Mouse (Mus musculus) megakaryocyte-erythroid progenitor cell, adult 5-6 weeks (primary cell): ENCODE measurements around the gene Rab3c. TPM values are rescaled to one million over a fixed set of nuclear protein-coding genes. Genes with fewer than 3 reads are reported as not detected.

Experiments
- ATAC-seq: replicated peaks from 2 replicates; pipeline ENCODE4 v1.8.0; 2016; ENCODE audit warnings: mild to moderate bottlenecking, inconsistent platforms; ENCODE audit not compliant: severe bottlenecking, poor library complexity, low FRiP score, low TSS enrichment
- total RNA-seq, 2 experiments: library from RNA; stranded (forward) in 1 of 2; stranded (reverse) in 1 of 2; fragments of 200-1000, 215-1000 nt in 1 of 2; fragments of >200 nt in 1 of 2; fragmentation: Nextera tagmentation in 1 of 2; gene quantifications; 2 replicates each; pipeline ENCODE4 v1.2.3; 2014 to 2017

Gene Rab3c
- total RNA-seq, 2 experiments from 2014 or later = not detected

- no peak for ATAC-seq
Observed at GRCm38 (mm10) chr13:110114870-110115645, 165.7 kb downstream of the Rab3c start.

GRCm38 (mm10) chr13:110113711-110114110 is 167.1 kb downstream of the Rab3c start:
- no peak for ATAC-seq

- ATAC-seq = no peak
Observed at GRCm38 (mm10) chr13:110097424-110098050, 183.3 kb downstream of the Rab3c start.

GRCm38 (mm10) chr13:110094998-110095397 is 185.8 kb downstream of the Rab3c start:
- ATAC-seq = no peak

- ATAC-seq = no peak
Observed at GRCm38 (mm10) chr13:110093720-110094685, 186.8 kb downstream of the Rab3c start.

- no peak for ATAC-seq
Observed at GRCm38 (mm10) chr13:110083961-110084360, 196.8 kb downstream of the Rab3c start.

- no peak for ATAC-seq
Observed at GRCm38 (mm10) chr13:110081174-110081573, 199.6 kb downstream of the Rab3c start.

GRCm38 (mm10) chr13:110075587-110075986 is 205.2 kb downstream of the Rab3c start:
- ATAC-seq = no peak

GRCm38 (mm10) chr13:110074180-110074579 is 206.6 kb downstream of the Rab3c start:
- ATAC-seq = no peak

- ATAC-seq = no peak
Observed at GRCm38 (mm10) chr13:110067149-110067548, 213.6 kb downstream of the Rab3c start.

- ATAC-seq = no peak
Observed at GRCm38 (mm10) chr13:110066674-110067073, 214.1 kb downstream of the Rab3c start.

GRCm38 (mm10) chr13:110062835-110063411 is 217.9 kb downstream of the Rab3c start:
- ATAC-seq = peak; percentile 94

- no peak for ATAC-seq
Observed at GRCm38 (mm10) chr13:110062288-110062687, 218.5 kb downstream of the Rab3c start.

GRCm38 (mm10) chr13:110054538-110054937 is 226.3 kb downstream of the Rab3c start:
- ATAC-seq = no peak

GRCm38 (mm10) chr13:110048767-110049434 is 231.9 kb downstream of the Rab3c start:
- ATAC-seq = no peak

- 0 out of 2 replicates have a peak, but pooled peaks have one; percentile 34 for ATAC-seq
Observed at GRCm38 (mm10) chr13:110044418-110044817, 236.4 kb downstream of the Rab3c start.

- peak; percentile 73 for ATAC-seq
Observed at GRCm38 (mm10) chr13:110039779-110040498, 240.9 kb downstream of the Rab3c start.

- ATAC-seq = 0 out of 2 replicates have a peak, but pooled peaks have one; percentile 52
Observed at GRCm38 (mm10) chr13:110039170-110039569, 241.6 kb downstream of the Rab3c start.
